Mouse (Mus musculus) stomach, embryonic 15.5 days (tissue): ENCODE measurements around the gene Esyt1. TPM values are rescaled to one million over a fixed set of nuclear protein-coding genes. Genes with fewer than 3 reads are reported as not detected.

Experiments
- ATAC-seq: fragments of 200-750 bp; cut with Nextera tagmentation; 2 replicates; pipeline ENCODE4 v1.8.0; 2017; ENCODE audit warnings: low read depth, moderate number of reproducible peaks, moderate TSS enrichment; ENCODE audit not compliant: insufficient read depth, low FRiP score
- H3K27ac ChIP-seq: fragments of 300-500 bp; sonication (generic); 2 replicates; pipeline ENCODE4 v1.5.1; 2015; ENCODE audit warnings: mild to moderate bottlenecking, inconsistent platforms
- H3K27me3 ChIP-seq: fragments of 300-500 bp; sonication (generic); replicated peaks from 2 replicates; pipeline ENCODE4 v1.6.1; 2015; ENCODE audit warnings: inconsistent platforms
- H3K36me3 ChIP-seq: fragments of 300-500 bp; sonication (generic); 2 replicates; pipeline ENCODE4 v1.6.1; 2015; ENCODE audit warnings: inconsistent platforms
- H3K4me1 ChIP-seq: fragments of 300-500 bp; sonication (generic); 2 replicates; pipeline ENCODE4 v1.6.1; 2015; ENCODE audit warnings: inconsistent platforms
- H3K4me2 ChIP-seq: fragments of 300-500 bp; sonication (generic); 2 replicates; pipeline ENCODE4 v1.6.1; 2015; ENCODE audit warnings: mild to moderate bottlenecking, inconsistent platforms
- H3K4me3 ChIP-seq: fragments of 300-500 bp; sonication (generic); replicated peaks from 2 replicates; pipeline ENCODE4 v1.5.1; 2015; ENCODE audit warnings: inconsistent platforms
- H3K9ac ChIP-seq: fragments of 300-500 bp; sonication (generic); 2 replicates; pipeline ENCODE4 v1.6.1; 2015; ENCODE audit warnings: inconsistent platforms
- H3K9me3 ChIP-seq: fragments of 300-500 bp; sonication (generic); 2 replicates; pipeline ENCODE4 v1.6.1; 2016; ENCODE audit warnings: inconsistent platforms
- WGBS: fragments of 180-500 bp; shearing (Covaris S2); methylation state at CpG from one replicate; pipeline ENCODE4 v1.1.7; 2015; 5-methylcytosine and 5-hydroxymethylcytosine counted together
- polyA plus RNA-seq: library from polyadenylated mRNA; unstranded; fragments of >200 nt; fragmentation: Nextera tagmentation; extraction: Ambion mirVana; gene quantifications from 2 replicates; pipeline ENCODE4 v1.2.1, GENCODE M21; 2015

The Esyt1 gene
- polyA plus RNA-seq, 1 experiment from 2014 or later = 28.8 TPM

DNA sequence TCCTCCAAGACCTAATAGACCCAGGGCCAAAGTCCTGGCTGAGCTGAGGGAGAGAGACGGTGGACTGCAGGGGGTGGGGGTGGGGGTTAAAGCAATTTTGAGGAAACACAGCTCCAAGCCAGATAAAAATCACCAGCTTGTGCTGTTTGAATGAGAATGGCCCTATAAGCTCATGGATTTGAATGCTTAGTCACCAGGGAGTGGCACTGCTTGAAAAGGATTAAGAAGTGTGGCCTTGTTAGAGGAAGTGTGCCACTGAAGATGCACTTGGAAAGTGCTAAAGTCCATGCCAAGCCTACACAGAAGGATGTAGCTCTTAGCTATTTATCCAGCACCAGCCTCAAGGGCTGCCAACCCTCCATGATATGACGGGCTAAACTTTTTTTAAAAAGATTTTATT is 9.5 kb upstream of the Esyt1 start:
- Histone ChIP-seq H3K4me3 (no peak overlapping the region), H3K36me3 (no peaks in the 10 kb centered on the region), H3K4me2 (no peak overlapping the region), H3K4me1 (peaks cover 4% of the 10 kb centered on the region; the same call in 1 of the 2 replicates), H3K9ac (no peak overlapping the region), H3K27ac (no peak overlapping the region), H3K27me3 (no peaks in the 10 kb centered on the region), H3K9me3 (no peaks in the 10 kb centered on the region)
- WGBS = 56% methylated on average over 2 of the region's 2 CpGs
- no peak for ATAC-seq

DNA sequence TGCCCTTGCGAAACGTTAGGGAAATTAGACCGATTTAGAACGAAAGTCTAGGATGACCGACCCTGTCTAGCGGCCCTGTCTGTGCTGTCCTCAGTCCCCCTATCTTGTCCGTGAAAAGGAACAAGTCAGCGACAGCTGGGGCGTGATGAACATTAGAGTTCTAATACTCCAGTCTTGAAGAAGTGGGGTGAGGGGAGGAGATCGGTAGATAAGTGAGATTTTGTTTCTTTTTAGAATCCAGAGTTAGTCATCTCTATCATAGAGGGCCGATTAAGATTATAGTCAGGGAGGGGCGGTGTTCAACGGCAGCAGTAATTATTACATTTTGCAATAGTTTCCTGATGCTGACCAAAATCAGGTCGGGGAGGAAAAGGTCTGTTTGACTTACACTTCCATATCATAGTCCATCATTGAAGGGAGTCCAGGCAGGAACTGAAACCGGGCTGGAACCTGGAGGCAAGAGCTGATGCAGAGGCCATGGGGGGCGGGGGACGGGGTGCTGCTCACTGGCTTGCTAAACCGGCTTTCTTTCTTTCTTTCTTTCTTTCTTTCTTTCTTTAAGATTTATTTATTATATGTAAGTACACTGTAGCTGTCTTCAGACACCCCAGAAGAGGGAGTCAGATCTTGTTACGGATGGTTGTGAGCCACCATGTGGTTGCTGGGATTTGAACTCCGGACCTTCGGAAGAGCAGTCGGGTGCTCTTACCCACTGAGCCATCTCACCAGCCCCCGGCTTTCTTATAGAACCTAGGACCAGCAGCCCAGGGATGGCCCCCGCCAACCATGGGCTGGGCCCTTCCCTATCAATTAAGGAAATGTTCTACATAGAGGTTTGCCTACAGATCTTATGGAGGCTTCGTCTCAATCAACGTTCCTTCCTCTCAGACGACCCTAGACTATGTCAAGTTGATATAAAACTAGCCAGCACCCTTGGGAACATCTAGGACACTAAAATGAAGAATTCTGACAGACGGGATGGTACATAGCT is 990 bp upstream of the Esyt1 start:
- Histone ChIP-seq H3K4me3 (peak overlapping the region; percentile 92), H3K4me2 (peak overlapping the region; percentile 98), H3K36me3 (no peaks in the 10 kb centered on the region; the same call in 1 of the 2 replicates), H3K27ac (peak overlapping the region; percentile 60), H3K4me1 (peaks cover 10% of the 10 kb centered on the region; the same call in 1 of the 2 replicates), H3K27me3 (no peaks in the 10 kb centered on the region), H3K9me3 (no peaks in the 10 kb centered on the region), H3K9ac (no peak overlapping the region)
- WGBS = 31% methylated on average over 28 of the region's 28 CpGs
- no peak for ATAC-seq

DNA sequence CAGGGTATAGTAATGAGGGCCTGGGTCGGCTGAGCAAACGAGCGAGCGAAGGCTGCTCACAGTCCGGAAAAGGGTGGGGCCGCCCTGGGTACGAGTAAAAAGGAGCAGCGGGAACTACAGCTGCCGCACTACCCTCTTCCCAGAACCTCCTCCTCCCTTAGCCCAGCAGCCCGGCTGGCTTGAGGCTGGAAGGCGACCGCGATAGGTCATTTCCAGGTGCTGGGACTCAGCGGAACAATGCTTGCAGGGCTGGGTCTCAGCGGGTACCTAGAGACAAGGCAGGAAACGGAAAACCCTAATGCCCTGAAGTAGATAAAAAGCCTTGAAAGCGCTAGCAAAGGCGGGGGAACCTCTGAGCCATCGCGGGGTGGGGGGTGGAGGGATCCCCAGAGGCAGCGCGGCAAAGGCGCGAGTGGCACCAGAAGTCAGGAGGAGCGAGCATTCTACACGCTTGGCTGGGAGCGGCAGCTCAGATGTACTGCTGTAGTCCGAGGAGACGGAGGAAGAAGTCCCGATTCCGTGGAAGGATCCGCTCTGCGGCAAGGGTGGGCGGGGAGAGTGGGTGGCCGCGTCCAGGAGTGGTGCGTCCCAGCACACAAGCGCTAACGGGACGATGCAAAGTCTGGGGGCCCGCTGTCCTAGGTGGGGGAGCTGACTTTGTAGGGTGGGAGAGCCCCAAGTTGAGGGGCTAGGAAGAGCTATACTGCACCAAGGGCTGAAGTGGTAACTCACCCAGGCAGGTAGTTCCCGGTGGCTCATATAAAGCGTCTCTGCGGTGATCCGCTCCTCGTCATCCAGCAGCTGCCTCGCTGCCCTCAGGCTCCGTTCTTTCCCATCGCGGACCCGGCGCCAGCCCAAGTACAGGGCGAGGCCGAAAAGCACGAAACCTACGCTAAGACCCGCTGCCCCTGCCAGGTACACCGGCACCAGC is 674 bp downstream of the Esyt1 start:
- H3K4me1 ChIP-seq = peaks cover 10% of the 10 kb centered on the region; the same call in 1 of the 2 replicates
- under 1% methylated on average over 58 of the region's 58 CpGs for WGBS
- peak; percentile 17 for ATAC-seq

GRCm38 (mm10) chr10:128524111-128524731 is 1.4 kb downstream of the Esyt1 start:
- peak overlapping the region; percentile 98 for H3K4me2 ChIP-seq
- H3K4me3 ChIP-seq = peak overlapping the region; percentile 92
- H3K27ac ChIP-seq = peak overlapping the region; percentile 90; the same call in 1 of the 2 replicates
- H3K27me3 ChIP-seq = no peaks in the 10 kb centered on the region
- no peaks in the 10 kb centered on the region for H3K9me3 ChIP-seq
- 31% methylated on average over 11 of the region's 11 CpGs for WGBS
- H3K36me3 ChIP-seq = peaks cover 11% of the 10 kb centered on the region; the same call in 1 of the 2 replicates
- peak overlapping the region; percentile 95; the same call in 1 of the 2 replicates for H3K9ac ChIP-seq
- H3K4me1 ChIP-seq = peaks cover 10% of the 10 kb centered on the region; the same call in 1 of the 2 replicates
- ATAC-seq = no peak

More for the DNA sequence above, 674 bp downstream of the Esyt1 start:
- peak overlapping the region; percentile 92 for H3K4me3 ChIP-seq
- peak overlapping the region; percentile 98 for H3K4me2 ChIP-seq
- no peaks in the 10 kb centered on the region for H3K9me3 ChIP-seq
- H3K36me3 ChIP-seq = peaks cover 10% of the 10 kb centered on the region; the same call in 1 of the 2 replicates
- no peaks in the 10 kb centered on the region for H3K27me3 ChIP-seq
- H3K27ac ChIP-seq = peak overlapping the region; percentile 90
- H3K9ac ChIP-seq = peak overlapping the region; percentile 95

- 78% methylated on average over 6 of the region's 6 CpGs for WGBS
- no peak overlapping the region for H3K27ac ChIP-seq
- H3K36me3 ChIP-seq = peaks cover 18% of the 10 kb centered on the region; the same call in 1 of the 2 replicates
- no peak for ATAC-seq
- H3K9ac ChIP-seq = no peak overlapping the region
- H3K4me3 ChIP-seq = no peak overlapping the region
- H3K4me2 ChIP-seq = no peak overlapping the region
- no peaks in the 10 kb centered on the region for H3K9me3 ChIP-seq
- H3K27me3 ChIP-seq = no peaks in the 10 kb centered on the region
- peaks cover 10% of the 10 kb centered on the region; the same call in 1 of the 2 replicates for H3K4me1 ChIP-seq
These were observed 3.3 kb downstream of the Esyt1 start for GRCm38 (mm10) chr10:128522351-128522750.

DNA sequence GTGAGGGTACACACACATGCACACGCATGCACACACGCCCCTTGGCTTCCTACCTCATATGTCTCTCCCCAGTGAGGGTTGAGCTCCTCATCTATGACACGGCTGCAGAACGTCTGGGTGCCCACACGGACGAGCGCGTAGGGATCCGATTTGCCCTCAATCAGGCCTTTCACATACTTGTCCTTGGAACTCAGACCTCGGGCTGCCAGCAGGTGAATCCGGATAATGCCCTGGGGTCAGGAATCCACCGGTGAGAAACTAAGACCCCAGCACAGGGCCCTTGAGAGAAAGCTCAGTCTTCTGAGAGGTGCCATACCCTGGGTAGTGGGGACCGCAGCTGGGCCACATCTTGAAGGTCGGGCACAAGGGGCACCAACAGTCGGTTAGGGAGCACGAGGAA is 5.1 kb downstream of the Esyt1 start:
- ATAC-seq = no peak
- no peak overlapping the region for H3K9ac ChIP-seq
- peaks cover 19% of the 10 kb centered on the region; the same call in 1 of the 2 replicates for H3K36me3 ChIP-seq
- no peaks in the 10 kb centered on the region; the same call in 1 of the 2 replicates for H3K27me3 ChIP-seq
- H3K4me1 ChIP-seq = peaks cover 10% of the 10 kb centered on the region; the same call in 1 of the 2 replicates
- H3K9me3 ChIP-seq = no peaks in the 10 kb centered on the region
- H3K4me3 ChIP-seq = no peak overlapping the region
- H3K27ac ChIP-seq = no peak overlapping the region
- no peak overlapping the region for H3K4me2 ChIP-seq
- WGBS = 87% methylated on average over 16 of the region's 16 CpGs

- no peaks in the 10 kb centered on the region for H3K9me3 ChIP-seq
- no peak overlapping the region for H3K4me2 ChIP-seq
- no peak overlapping the region for H3K4me3 ChIP-seq
- H3K27me3 ChIP-seq = no peaks in the 10 kb centered on the region; the same call in 1 of the 2 replicates
- no peak overlapping the region for H3K27ac ChIP-seq
- H3K36me3 ChIP-seq = peaks cover 26% of the 10 kb centered on the region; the same call in 1 of the 2 replicates
- 77% methylated on average over 7 of the region's 7 CpGs for WGBS
- ATAC-seq = no peak
- peaks cover 1% of the 10 kb centered on the region; the same call in 1 of the 2 replicates for H3K4me1 ChIP-seq
- H3K9ac ChIP-seq = no peak overlapping the region
These were observed 6.8 kb downstream of the Esyt1 start for GRCm38 (mm10) chr10:128518833-128519232.

GRCm38 (mm10) chr10:128516677-128517076 is 9.0 kb downstream of the Esyt1 start:
- Histone ChIP-seq H3K4me1 (no peaks in the 10 kb centered on the region), H3K9ac (no peak overlapping the region), H3K27me3 (no peaks in the 10 kb centered on the region; the same call in 1 of the 2 replicates), H3K4me3 (no peak overlapping the region), H3K9me3 (no peaks in the 10 kb centered on the region), H3K36me3 (peaks cover 32% of the 10 kb centered on the region; the same call in 1 of the 2 replicates), H3K27ac (no peak overlapping the region), H3K4me2 (no peak overlapping the region)
- no peak for ATAC-seq
- 36% methylated on average over 6 of the region's 6 CpGs for WGBS

- ATAC-seq = no peak
- no peak overlapping the region for H3K4me3 ChIP-seq
- no peak overlapping the region for H3K27ac ChIP-seq
- no peak overlapping the region for H3K9ac ChIP-seq
- no peaks in the 10 kb centered on the region; the same call in 1 of the 2 replicates for H3K27me3 ChIP-seq
- H3K36me3 ChIP-seq = peaks cover 33% of the 10 kb centered on the region
- peak overlapping the region; percentile 33 for H3K4me2 ChIP-seq
- H3K4me1 ChIP-seq = no peaks in the 10 kb centered on the region
- H3K9me3 ChIP-seq = no peaks in the 10 kb centered on the region
- WGBS = 39% methylated on average over 20 of the region's 20 CpGs
These were observed 9.6 kb downstream of the Esyt1 start for GRCm38 (mm10) chr10:128516029-128516428.

GRCm38 (mm10) chr10:128515044-128515443 is 10.6 kb downstream of the Esyt1 start:
- 81% methylated on average over 4 of the region's 4 CpGs for WGBS
- Histone ChIP-seq H3K36me3 (peaks cover 26% of the 10 kb centered on the region), H3K27me3 (no peaks in the 10 kb centered on the region; the same call in 1 of the 2 replicates), H3K4me2 (no peak overlapping the region), H3K9ac (no peak overlapping the region), H3K4me3 (no peak overlapping the region), H3K27ac (no peak overlapping the region), H3K4me1 (no peaks in the 10 kb centered on the region), H3K9me3 (no peaks in the 10 kb centered on the region)
- no peak for ATAC-seq

- Histone ChIP-seq H3K36me3 (peaks cover 18% of the 10 kb centered on the region), H3K9ac (no peak overlapping the region), H3K4me3 (no peak overlapping the region), H3K4me2 (no peak overlapping the region), H3K9me3 (no peaks in the 10 kb centered on the region), H3K4me1 (no peaks in the 10 kb centered on the region), H3K27ac (no peak overlapping the region), H3K27me3 (no peaks in the 10 kb centered on the region; the same call in 1 of the 2 replicates)
- 88% methylated on average over 12 of the region's 12 CpGs for WGBS
- ATAC-seq = no peak
These were observed 13.9 kb downstream of the Esyt1 start for GRCm38 (mm10) chr10:128511761-128512160.
